Mouse (Mus musculus) left cerebral cortex, adult 9 months (tissue): ENCODE measurements around the gene Tspan12.

Source experiments
- DNase-seq, 2 experiments: peaks; one replicate each; pipeline ENCODE4 v3.0.0; 2022; ENCODE audit warnings: low spot score in 2 of 2

Tspan12 gene

DNA sequence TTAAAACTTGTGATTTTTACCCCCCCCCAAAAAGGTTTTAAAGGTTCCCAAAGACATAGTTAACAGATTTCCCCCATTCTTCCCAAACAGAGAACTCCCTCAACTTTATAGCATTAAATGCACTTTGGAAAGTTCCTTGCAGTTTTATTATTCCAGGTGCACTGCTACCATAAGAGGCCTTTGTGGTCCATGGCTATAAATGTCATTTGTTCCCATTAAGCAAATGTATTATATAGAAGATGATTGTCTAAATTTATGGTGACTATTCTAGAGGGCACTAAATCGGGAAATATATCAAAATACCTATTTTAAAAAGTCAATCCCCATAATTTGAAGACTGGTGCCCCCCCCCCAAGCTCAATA is 82.9 kb downstream of the Tspan12 start:
- no peak for DNase-seq

DNA sequence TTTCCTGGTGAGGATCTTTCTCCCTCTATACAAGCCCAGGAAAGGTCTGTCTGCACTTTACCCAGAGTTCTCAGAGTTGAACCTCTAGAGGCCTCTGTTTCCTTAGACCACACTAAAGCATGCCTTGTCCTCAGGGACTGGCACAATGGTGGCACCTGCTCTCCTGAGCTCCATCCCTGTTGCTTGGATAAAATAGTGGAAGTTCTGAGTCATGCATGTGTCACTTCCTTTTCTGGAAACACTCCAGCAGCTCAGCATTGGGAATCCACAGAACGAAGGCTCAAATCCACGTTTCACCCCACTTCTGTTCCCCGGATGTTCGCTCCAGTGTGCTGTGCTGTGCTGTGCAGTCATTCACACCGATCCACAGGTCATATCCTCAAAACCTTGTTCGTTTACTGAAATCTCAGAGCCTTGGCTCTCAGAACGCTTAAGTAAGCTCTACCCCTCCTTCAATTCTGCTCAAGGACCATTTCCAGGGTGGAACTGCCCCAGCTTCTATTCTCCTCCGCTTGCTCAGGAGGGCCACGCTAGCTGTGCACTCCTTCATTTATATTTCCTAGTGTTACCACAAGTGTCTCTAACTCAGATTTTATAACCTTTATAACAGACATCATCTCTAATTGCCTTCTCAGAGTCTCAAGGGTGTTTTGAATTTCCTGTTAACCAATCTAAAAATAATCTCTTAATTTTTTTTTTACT is 83.4 kb downstream of the Tspan12 start:
- no peak for DNase-seq

DNA sequence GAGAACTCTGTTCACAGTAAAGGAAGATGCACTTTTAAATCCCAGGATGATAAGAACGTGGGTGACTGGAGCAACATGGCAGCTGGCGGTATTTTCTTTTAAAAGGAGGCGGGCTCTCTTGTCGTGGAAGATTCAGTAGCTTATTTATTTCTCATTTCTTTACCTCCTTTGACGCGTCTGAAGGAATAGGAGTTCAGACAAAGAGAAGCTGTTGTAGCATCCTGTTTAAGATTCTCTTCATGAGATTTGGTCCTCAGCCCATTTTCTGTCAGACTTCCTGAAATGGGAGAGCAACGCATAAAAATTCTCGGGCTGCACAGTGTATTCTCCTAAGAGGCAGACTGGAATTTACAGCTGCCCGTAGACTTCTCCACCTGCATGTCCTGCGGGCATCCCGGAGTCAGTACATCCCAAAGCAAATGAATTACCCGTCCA is 84.5 kb downstream of the Tspan12 start:
- no peak for DNase-seq

DNA sequence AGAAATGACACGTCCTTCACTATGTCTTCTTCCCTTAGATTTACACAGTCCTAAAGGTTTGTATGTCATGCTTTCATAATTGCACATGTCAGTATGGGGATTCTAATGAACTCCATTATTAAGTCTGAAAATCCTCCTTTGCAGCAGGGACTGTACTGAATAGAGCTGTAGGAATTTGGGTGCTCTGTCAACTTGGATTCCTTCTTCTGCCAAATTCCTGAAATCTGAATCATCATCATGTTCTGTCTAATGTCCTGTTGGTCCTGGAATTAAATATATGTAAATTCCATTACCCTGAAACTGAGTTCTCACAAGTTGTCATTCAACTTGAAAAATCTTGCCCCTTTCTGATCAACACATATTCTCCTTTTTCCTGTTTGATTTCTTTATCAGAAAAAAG is 104.8 kb downstream of the Tspan12 start:
- DNase-seq: no peak

DNA sequence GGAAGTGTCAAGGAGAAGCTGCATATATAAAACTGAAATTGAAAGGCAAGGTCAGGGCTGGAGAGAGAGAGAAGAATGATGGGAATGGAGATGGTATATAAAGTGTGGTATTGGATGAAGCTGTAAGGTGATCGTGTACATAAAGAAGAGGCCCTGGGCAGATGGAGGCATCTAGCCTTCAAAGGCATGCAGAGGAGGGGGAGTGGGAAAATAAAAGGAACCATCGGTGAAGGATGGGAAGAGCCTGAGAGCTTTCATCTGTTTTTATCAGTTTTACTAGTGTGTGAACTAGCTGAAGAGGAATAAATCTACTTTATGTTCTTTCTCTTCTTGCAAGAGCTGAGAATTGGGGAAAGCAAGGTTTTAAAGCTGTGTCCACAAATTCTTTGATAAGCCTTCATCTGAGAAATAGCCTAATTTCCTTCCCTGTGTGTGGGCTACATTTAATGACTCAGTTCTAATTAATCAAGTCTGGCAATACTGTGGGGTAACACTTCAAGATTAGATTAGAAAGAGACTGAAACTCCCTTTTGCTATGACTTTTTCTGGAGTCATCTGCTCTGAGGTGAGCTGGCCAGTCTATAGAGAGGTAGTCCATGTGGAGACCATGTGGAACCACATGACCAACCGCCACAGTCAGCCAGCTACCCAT is 107.6 kb downstream of the Tspan12 start:
- no peak for DNase-seq

DNA sequence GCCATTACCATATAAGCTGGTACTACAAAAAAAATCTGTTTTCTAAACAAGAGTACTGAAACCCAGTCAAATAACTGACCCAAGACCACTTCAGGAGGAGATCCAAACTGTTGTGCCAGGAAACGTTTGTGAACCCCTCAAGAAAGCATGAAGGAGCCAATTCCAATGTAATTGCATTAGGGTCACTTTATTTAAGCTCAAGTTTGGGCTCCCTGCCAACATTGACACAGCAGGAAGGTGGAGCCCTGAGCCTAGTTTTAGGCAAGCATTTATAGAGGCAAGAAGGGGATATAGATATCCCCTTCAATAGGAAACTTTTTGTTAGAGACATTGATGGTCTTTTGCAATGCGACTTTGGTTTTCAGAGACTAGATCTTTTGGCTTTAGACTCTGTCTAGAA is 111.7 kb downstream of the Tspan12 start:
- DNase-seq: no peak

DNA sequence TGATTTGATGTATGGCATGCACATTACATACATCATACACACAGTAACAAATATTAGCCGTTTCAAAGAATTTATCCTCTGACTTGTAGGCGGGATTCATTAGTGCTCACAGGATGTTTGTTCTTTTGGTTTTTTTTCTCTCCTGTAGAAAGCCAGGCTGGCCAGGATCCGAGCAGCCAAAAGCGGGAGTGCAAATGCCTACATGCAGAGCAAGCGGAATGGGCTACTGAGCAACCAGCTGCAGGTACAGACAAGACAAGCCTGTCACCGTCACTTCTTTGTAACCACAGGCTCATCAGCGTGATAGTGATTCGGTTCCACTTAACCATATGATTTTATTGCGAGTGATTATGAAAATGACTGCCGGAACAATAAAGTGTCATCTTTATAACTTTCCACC is 130.1 kb downstream of the Tspan12 start:
- no peak for DNase-seq
